Mouse (Mus musculus): ENCODE measurements at regions not wholly inside any gene's neighbourhood (a gene's known extent, or its start where the extent isn't known, plus 50 kb on each side); places are given as distances from the start of the nearest gene placed in this dataset.

- no peak for TF ChIP-seq CTCF (conservative IDR thresholded peaks at IDR 0.05; ENCODE audit: insufficient read depth, insufficient read length, low read depth, low read length)
- TF ChIP-seq POLR2A (IDR thresholded peaks at IDR 0.05; ENCODE audit: low read depth, low read length) = no peak
Observed at GRCm38 (mm10) chr2:157664481-157664880, 72.7 kb upstream of the Ctnnbl1 start.

All from kidney, adult 2 months (tissue).